Mouse (Mus musculus) cerebellum, adult 2 months (tissue): Measurements from ENCODE around the gene Ogg1. TPM values are rescaled to one million over a fixed set of nuclear protein-coding genes. Genes with fewer than 3 reads are reported as not detected.

Experiments used
- DNase-seq, 2 experiments: peaks; one replicate each; pipeline ENCODE4 v3.0.0; 2021
- H3K27ac ChIP-seq: fragments of 200-500 bp; 2 replicates; pipeline ENCODE4 v1.5.1; 2012; ENCODE audit warnings: low read length, control low read depth, inconsistent platforms; ENCODE audit not compliant: insufficient read depth
- H3K27me3 ChIP-seq: fragments of 200-500 bp; 2 replicates; pipeline ENCODE4 v1.6.1; 2012; ENCODE audit warnings: inconsistent platforms, mild to moderate bottlenecking, low read length, moderate library complexity; ENCODE audit not compliant: control insufficient read depth, insufficient read depth
- H3K4me1 ChIP-seq: fragments of 200-500 bp; 2 replicates; pipeline ENCODE4 v1.6.1; 2011; ENCODE audit warnings: low read length; ENCODE audit not compliant: control insufficient read depth, insufficient read depth
- H3K4me3 ChIP-seq: fragments of 200-500 bp; replicated peaks from 2 replicates; pipeline ENCODE3; 2011; ENCODE audit warnings: mild to moderate bottlenecking, low read depth, low read length, control low read depth; ENCODE audit not compliant: insufficient read depth
- CTCF ChIP-seq: fragments of 200-500 bp; IDR thresholded peaks from 2 replicates; pipeline ENCODE4 v1.5.1; 2011; ENCODE audit warnings: low read depth, mild to moderate bottlenecking, control low read depth, low read length, moderate library complexity, borderline replicate concordance; ENCODE audit not compliant: insufficient read depth
- POLR2A ChIP-seq: fragments of 200-500 bp; IDR thresholded peaks from 2 replicates; pipeline ENCODE4 v1.6.1; 2011; ENCODE audit warnings: low read length, control low read depth, borderline replicate concordance; ENCODE audit not compliant: insufficient read depth
- WGBS: fragments of 180-500 bp; shearing (Covaris S2); methylation state at CpG from one replicate; pipeline ENCODE4 v1.1.7; 2018; 5-methylcytosine and 5-hydroxymethylcytosine counted together
- polyA plus RNA-seq: library from polyadenylated mRNA; depleted of rRNA; stranded (reverse); fragments of >200 nt; gene quantifications from 2 replicates; pipeline ENCODE4 v1.2.3, GENCODE M21; 2012

Ogg1 gene
- polyA plus RNA-seq, 1 experiment, result 11.0 TPM

DNA sequence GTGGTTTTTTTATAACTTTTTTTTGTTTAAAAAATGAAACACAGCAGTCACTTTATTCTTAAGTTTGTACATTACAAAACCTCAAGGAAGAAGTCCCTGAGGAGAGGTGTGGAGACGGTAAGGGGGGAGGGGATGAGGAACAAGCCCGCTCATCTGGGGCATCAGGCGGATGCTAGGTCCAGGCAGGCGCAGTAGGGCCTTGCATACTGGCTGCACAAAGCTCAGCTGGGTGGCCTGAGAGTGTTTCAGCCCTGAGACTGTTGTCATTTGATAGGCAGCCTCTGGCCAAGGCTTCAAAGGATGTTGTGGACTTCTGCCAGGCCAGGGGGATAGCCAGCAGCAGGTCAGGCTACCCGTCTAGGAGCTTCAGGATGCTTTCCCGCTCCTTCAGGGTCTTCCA lies 39.9 kb downstream of the Ogg1 start:
- Histone ChIP-seq H3K4me1 (no peaks in the 10 kb centered on the region), H3K27ac (no peak overlapping the region), H3K27me3 (no peaks in the 10 kb centered on the region), H3K4me3 (no peak overlapping the region)
- WGBS, result 80% methylated on average over 6 of the region's 6 CpGs
- no peak for DNase-seq
- no peak for TF ChIP-seq CTCF
- no peak for TF ChIP-seq POLR2A

DNA sequence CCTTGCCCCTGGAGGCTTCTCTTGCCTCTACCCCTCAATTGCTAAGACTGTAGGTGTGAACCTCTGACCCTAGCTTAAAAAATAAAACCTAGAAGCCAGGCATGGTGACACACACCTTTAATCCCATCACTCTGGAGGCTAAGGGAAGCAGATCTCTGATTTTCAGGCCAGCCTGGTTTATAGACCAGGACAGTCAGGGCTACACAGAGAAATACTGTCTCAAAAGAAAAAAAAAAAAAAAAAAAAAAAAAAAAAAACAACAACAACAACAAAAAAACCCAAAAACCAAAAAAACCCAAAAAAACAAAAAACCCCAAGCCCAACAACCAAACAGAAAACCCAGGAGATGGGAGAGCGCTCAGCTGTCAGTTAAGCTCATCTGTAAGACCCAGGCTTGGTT lies 40.8 kb downstream of the Ogg1 start:
- H3K27ac ChIP-seq, result no peak overlapping the region
- DNase-seq, result no peak
- 100% methylated on average over 1 of the region's 1 CpGs for WGBS
- no peak for TF ChIP-seq CTCF
- no peak for TF ChIP-seq POLR2A
- no peaks in the 10 kb centered on the region for H3K27me3 ChIP-seq
- no peaks in the 10 kb centered on the region for H3K4me1 ChIP-seq
- H3K4me3 ChIP-seq, result no peak overlapping the region

DNA sequence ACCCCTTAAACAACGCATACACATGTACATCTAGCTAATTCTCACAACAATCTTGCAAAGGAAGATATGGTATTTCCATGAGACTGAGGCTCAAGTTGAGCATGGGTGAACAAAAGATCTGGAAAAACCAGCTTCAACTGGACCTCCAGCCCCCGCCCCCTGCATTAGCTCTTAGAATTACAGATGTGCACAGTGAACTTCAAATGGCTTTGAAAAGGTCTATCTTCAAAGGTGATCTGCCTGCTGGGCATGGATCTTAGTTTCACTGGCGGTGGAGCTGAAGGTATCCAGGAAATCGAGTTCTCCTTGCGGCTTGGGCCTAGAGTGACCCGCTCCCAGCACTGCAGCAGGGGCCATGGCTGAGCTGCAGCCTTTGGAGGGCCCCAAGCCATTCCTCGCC lies 41.4 kb downstream of the Ogg1 start:
- Histone ChIP-seq H3K27ac (no peak overlapping the region), H3K27me3 (no peaks in the 10 kb centered on the region), H3K4me3 (no peak overlapping the region), H3K4me1 (no peaks in the 10 kb centered on the region)
- WGBS, result 91% methylated on average over 7 of the region's 7 CpGs
- DNase-seq, result no peak
- TF ChIP-seq POLR2A (no peak), CTCF (no peak)

DNA sequence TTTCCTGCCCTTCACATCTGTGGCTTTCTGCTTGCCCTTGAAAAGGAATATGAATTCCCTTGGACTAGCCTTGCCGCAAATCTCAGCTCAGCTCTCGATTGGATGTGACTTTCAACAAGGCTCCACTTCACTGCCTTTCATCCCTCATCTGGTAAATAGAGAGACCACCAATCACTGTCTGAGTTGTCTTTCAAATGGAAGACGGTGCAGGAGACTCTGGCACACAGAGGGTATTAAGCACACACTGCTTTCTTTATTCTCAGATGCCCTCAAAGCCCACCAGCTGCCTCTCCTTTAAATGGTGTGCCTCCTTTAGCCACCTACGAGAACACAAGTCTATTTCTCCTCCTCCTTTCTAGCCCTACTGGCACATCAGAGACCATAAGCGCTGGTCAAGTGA lies 41.8 kb downstream of the Ogg1 start:
- whole genome bisulfite sequencing, result 82% methylated on average over 5 of the region's 5 CpGs
- DNase-seq, result no peak
- Histone ChIP-seq H3K27me3 (no peaks in the 10 kb centered on the region), H3K4me3 (no peak overlapping the region), H3K4me1 (no peaks in the 10 kb centered on the region), H3K27ac (no peak overlapping the region)
- no peak for TF ChIP-seq POLR2A
- no peak for TF ChIP-seq CTCF

DNA sequence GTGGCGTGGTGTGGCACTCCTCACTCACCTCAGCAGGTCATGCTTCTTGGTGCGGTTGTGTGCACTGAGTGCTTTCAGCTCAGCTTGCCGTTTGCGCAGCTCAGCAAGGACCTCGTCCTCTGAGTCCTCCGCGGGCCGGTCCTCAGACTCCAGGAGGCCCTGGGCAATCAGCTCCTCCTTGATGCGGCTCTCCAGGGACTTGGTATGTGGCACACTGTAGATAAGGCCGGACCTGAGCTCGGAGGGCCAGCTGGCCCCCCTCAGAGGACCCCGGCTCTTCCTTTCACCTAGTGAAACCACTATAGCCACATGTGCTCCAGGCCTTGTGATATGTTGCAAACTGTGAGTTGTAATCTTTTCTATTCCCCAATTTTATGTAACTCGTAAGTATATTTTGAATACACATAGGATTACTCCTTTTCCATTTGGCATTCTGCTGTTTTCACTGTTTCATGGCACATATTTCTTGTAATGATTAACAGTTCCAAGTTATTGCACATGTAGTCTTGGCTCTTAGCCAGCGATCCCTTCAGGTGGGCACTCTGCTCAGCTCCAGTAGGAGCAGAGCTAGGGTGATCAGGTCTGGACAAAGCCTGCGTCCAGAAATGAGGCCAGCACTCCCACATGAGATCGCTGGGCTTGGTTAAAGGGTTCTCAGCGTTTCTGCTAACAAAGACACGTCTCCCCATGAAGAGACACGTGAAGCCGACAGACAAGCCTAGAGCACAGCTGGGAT lies 43.6 kb downstream of the Ogg1 start:
- no peak overlapping the region for H3K27ac ChIP-seq
- WGBS, result 81% methylated on average over 20 of the region's 20 CpGs
- DNase-seq, result no peak
- TF ChIP-seq CTCF, result no peak
- TF ChIP-seq POLR2A, result no peak
- no peaks in the 10 kb centered on the region for H3K27me3 ChIP-seq
- H3K4me1 ChIP-seq, result no peaks in the 10 kb centered on the region
- no peak overlapping the region for H3K4me3 ChIP-seq

DNA sequence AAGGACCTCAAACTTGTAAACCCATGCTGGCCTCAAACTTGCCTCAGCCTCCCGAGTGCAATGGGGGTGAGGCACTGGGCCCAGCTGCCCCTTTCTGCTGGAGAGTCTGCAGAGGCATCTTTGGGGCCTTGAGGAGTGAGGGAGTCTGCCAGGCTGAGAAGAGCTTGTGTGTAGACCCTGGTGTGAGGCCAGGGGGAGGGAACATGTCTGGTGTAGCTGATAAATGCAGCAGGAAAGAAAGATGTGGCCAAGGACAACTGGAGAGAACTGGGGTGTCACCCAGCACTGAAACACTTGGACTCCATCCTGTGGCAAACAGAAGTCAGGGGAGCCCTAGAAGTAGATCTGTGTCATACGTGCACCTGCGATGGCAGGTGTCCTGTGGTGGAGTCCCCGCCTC lies 46.7 kb downstream of the Ogg1 start:
- Histone ChIP-seq H3K4me3 (no peak overlapping the region), H3K27ac (no peak overlapping the region), H3K27me3 (no peaks in the 10 kb centered on the region), H3K4me1 (no peaks in the 10 kb centered on the region; the same call in 1 of the 2 replicates)
- WGBS, result 90% methylated on average over 4 of the region's 4 CpGs
- TF ChIP-seq POLR2A (no peak), CTCF (no peak)
- DNase-seq, result no peak

DNA sequence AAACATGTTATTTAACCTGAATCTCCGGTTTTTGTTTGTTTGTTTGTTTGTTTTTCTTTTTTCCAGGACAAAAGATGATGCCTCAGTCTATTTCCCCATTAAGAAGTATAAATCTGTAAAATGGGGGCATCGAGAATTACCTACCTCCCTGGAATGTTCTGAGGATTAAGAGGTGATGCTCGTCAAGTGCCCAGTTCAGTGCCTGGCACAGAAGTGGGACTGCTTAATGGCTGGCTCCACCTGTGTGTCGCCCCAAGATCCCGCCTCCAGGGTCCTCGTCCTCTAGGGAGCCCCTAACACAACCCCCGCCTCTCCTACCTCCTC lies 50.4 kb downstream of the Ogg1 start:
- Histone ChIP-seq H3K4me1 (peaks cover 2% of the 10 kb centered on the region; the same call in 1 of the 2 replicates), H3K4me3 (peak overlapping the region; percentile 90), H3K27me3 (no peaks in the 10 kb centered on the region), H3K27ac (peak overlapping the region; percentile 74)
- DNase-seq, result no peak
- TF ChIP-seq POLR2A, result no peak
- no peak for TF ChIP-seq CTCF
- 6% methylated on average over 7 of the region's 7 CpGs for WGBS
